Mouse (Mus musculus): ENCODE results near the gene Poc1b.
A peak's percentile ranks its signal among the peaks of the same experiment; 100 is the strongest.

DNA sequence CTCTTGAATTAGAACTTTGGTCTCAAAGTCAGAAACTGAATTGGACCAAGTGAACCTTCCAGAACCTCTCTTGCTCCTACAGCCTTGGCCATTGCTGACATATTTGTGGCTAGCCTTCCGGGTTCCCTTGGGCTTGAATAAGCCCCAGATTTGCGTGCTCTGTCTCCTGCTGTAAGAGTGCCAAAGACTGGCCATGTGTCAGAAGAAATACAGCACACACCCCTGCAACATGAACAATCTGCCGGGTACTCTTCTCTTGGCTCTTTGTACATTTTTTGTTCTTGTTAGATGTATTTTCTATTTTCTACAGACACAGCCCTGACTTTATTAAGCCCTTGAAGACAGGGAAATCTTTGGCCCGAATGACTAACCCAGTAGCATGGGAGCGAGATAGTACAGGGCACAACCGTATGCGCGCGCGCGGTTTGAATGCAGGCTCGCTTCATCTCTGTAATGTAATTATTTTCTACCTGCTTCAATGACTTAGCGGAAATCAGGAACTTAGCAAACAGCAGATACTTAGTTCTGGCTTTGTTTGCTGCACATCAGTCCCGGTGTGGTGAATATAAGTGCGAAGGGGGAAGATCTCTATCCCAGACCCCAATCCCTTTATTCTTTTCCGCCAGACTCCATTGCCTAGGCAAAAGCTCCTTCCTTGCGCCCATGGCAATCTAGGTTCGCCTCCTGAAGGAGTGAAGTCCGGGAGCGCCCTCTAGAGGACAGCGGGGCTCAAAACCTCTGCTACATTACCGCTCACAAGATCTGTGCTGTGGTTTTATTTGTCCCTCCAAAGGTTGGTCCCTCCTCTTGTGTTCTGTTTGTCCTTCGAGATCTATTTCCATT is 22.2 kb upstream of the Poc1b start:
- TF ChIP-seq CTCF (IDR thresholded peaks at IDR 0.05; ENCODE audit: low read depth, low read length) (peak; percentile 88), POLR2A (IDR thresholded peaks at IDR 0.05; ENCODE audit: borderline replicate concordance, low read depth, low read length) (no peak)
